Mouse (Mus musculus): ENCODE results near the gene Hnrnpll. TPM values are rescaled to one million over a fixed set of nuclear protein-coding genes. Genes with fewer than 3 reads are reported as not detected.
A peak's percentile ranks its signal among the peaks of the same experiment; 100 is the strongest.

The Hnrnpll gene
- polyA plus RNA-seq, 1 experiment, result 77.4 TPM

- Histone ChIP-seq H3K4me3 (ENCODE audit: low read depth, low read length) (no peak overlapping the region), H3K27ac (ENCODE audit: insufficient read depth, low read length) (no peak overlapping the region), H3K9me3 (replicated peaks; ENCODE audit: control insufficient read depth, insufficient read depth, low read length, poor library complexity, severe bottlenecking) (no peaks in the 10 kb centered on the region), H3K9ac (ENCODE audit: low read depth, poor library complexity, severe bottlenecking) (no peak overlapping the region), H3K4me1 (ENCODE audit: control insufficient read depth, insufficient read depth, low read length) (no peaks in the 10 kb centered on the region), H3K36me3 (ENCODE audit: control insufficient read depth, insufficient read depth, low read length, poor library complexity, severe bottlenecking) (no peaks in the 10 kb centered on the region), H3K27me3 (ENCODE audit: control insufficient read depth, insufficient read depth, low read length, poor library complexity, severe bottlenecking) (no peaks in the 10 kb centered on the region)
- TF ChIP-seq EP300 (IDR thresholded peaks at IDR 0.05; ENCODE audit: insufficient read depth, low read depth, low read length), result no peak
- no peak for TF ChIP-seq CTCF (IDR thresholded peaks at IDR 0.05; ENCODE audit: low read depth, low read length)
Measured at GRCm38 (mm10) chr17:80084424-80084823, 22.3 kb upstream of the Hnrnpll start.

GRCm38 (mm10) chr17:80083223-80083622, 21.1 kb upstream of the Hnrnpll start:
- Histone ChIP-seq H3K36me3 (ENCODE audit: control insufficient read depth, insufficient read depth, low read length, poor library complexity, severe bottlenecking) (no peaks in the 10 kb centered on the region), H3K9ac (ENCODE audit: low read depth, poor library complexity, severe bottlenecking) (no peak overlapping the region), H3K9me3 (replicated peaks; ENCODE audit: control insufficient read depth, insufficient read depth, low read length, poor library complexity, severe bottlenecking) (no peaks in the 10 kb centered on the region), H3K27me3 (ENCODE audit: control insufficient read depth, insufficient read depth, low read length, poor library complexity, severe bottlenecking) (no peaks in the 10 kb centered on the region), H3K27ac (ENCODE audit: insufficient read depth, low read length) (no peak overlapping the region), H3K4me1 (ENCODE audit: control insufficient read depth, insufficient read depth, low read length) (no peaks in the 10 kb centered on the region), H3K4me3 (ENCODE audit: low read depth, low read length) (no peak overlapping the region)
- TF ChIP-seq EP300 (IDR thresholded peaks at IDR 0.05; ENCODE audit: insufficient read depth, low read depth, low read length) (no peak), CTCF (IDR thresholded peaks at IDR 0.05; ENCODE audit: low read depth, low read length) (no peak), POLR2A (IDR thresholded peaks at IDR 0.05; ENCODE audit: insufficient read depth, low read length) (no peak)

- no peaks in the 10 kb centered on the region for H3K4me1 ChIP-seq (ENCODE audit: control insufficient read depth, insufficient read depth, low read length)
- H3K9me3 ChIP-seq (replicated peaks; ENCODE audit: control insufficient read depth, insufficient read depth, low read length, poor library complexity, severe bottlenecking), result no peaks in the 10 kb centered on the region
- no peak overlapping the region for H3K9ac ChIP-seq (ENCODE audit: low read depth, poor library complexity, severe bottlenecking)
- no peak for TF ChIP-seq CTCF (IDR thresholded peaks at IDR 0.05; ENCODE audit: low read depth, low read length)
- no peak for TF ChIP-seq POLR2A (IDR thresholded peaks at IDR 0.05; ENCODE audit: insufficient read depth, low read length)
- TF ChIP-seq EP300 (IDR thresholded peaks at IDR 0.05; ENCODE audit: insufficient read depth, low read depth, low read length), result no peak
- no peaks in the 10 kb centered on the region for H3K36me3 ChIP-seq (ENCODE audit: control insufficient read depth, insufficient read depth, low read length, poor library complexity, severe bottlenecking)
- no peaks in the 10 kb centered on the region for H3K27me3 ChIP-seq (ENCODE audit: control insufficient read depth, insufficient read depth, low read length, poor library complexity, severe bottlenecking)
- no peak overlapping the region for H3K27ac ChIP-seq (ENCODE audit: insufficient read depth, low read length)
- H3K4me3 ChIP-seq (ENCODE audit: low read depth, low read length), result no peak overlapping the region
Measured at GRCm38 (mm10) chr17:80078726-80079125, 16.6 kb upstream of the Hnrnpll start.

- no peak for TF ChIP-seq CTCF (IDR thresholded peaks at IDR 0.05; ENCODE audit: low read depth, low read length)
- no peak for TF ChIP-seq EP300 (IDR thresholded peaks at IDR 0.05; ENCODE audit: insufficient read depth, low read depth, low read length)
- no peak for TF ChIP-seq POLR2A (IDR thresholded peaks at IDR 0.05; ENCODE audit: insufficient read depth, low read length)
- no peaks in the 10 kb centered on the region for H3K27me3 ChIP-seq (ENCODE audit: control insufficient read depth, insufficient read depth, low read length, poor library complexity, severe bottlenecking)
- H3K9ac ChIP-seq (ENCODE audit: low read depth, poor library complexity, severe bottlenecking), result no peak overlapping the region
- no peaks in the 10 kb centered on the region for H3K4me1 ChIP-seq (ENCODE audit: control insufficient read depth, insufficient read depth, low read length)
- H3K36me3 ChIP-seq (ENCODE audit: control insufficient read depth, insufficient read depth, low read length, poor library complexity, severe bottlenecking), result no peaks in the 10 kb centered on the region
- H3K27ac ChIP-seq (ENCODE audit: insufficient read depth, low read length), result no peak overlapping the region
- H3K4me3 ChIP-seq (ENCODE audit: low read depth, low read length), result no peak overlapping the region
- no peaks in the 10 kb centered on the region for H3K9me3 ChIP-seq (replicated peaks; ENCODE audit: control insufficient read depth, insufficient read depth, low read length, poor library complexity, severe bottlenecking)
Measured at GRCm38 (mm10) chr17:80067257-80067656, 5.1 kb upstream of the Hnrnpll start.

- Histone ChIP-seq H3K4me1 (ENCODE audit: control insufficient read depth, insufficient read depth, low read length) (no peaks in the 10 kb centered on the region), H3K9ac (ENCODE audit: low read depth, poor library complexity, severe bottlenecking) (no peak overlapping the region), H3K4me3 (ENCODE audit: low read depth, low read length) (peak overlapping the region; percentile 4; the same call in 1 of the 2 replicates), H3K27me3 (ENCODE audit: control insufficient read depth, insufficient read depth, low read length, poor library complexity, severe bottlenecking) (no peaks in the 10 kb centered on the region), H3K27ac (ENCODE audit: insufficient read depth, low read length) (no peak overlapping the region), H3K36me3 (ENCODE audit: control insufficient read depth, insufficient read depth, low read length, poor library complexity, severe bottlenecking) (no peaks in the 10 kb centered on the region), H3K9me3 (replicated peaks; ENCODE audit: control insufficient read depth, insufficient read depth, low read length, poor library complexity, severe bottlenecking) (no peaks in the 10 kb centered on the region)
- TF ChIP-seq EP300 (IDR thresholded peaks at IDR 0.05; ENCODE audit: insufficient read depth, low read depth, low read length), result 0 out of 2 replicates have a peak, but pooled peaks have one; percentile 5
- no peak for TF ChIP-seq CTCF (IDR thresholded peaks at IDR 0.05; ENCODE audit: low read depth, low read length)
- peak; percentile 15 for TF ChIP-seq POLR2A (IDR thresholded peaks at IDR 0.05; ENCODE audit: insufficient read depth, low read length)
Measured at GRCm38 (mm10) chr17:80063840-80064495, 1.8 kb upstream of the Hnrnpll start.

GRCm38 (mm10) chr17:80063386-80063785, 1.3 kb upstream of the Hnrnpll start:
- Histone ChIP-seq H3K36me3 (ENCODE audit: control insufficient read depth, insufficient read depth, low read length, poor library complexity, severe bottlenecking) (no peaks in the 10 kb centered on the region), H3K4me3 (ENCODE audit: low read depth, low read length) (no peak overlapping the region), H3K9ac (ENCODE audit: low read depth, poor library complexity, severe bottlenecking) (peak overlapping the region; percentile 64; the same call in 1 of the 2 replicates), H3K9me3 (replicated peaks; ENCODE audit: control insufficient read depth, insufficient read depth, low read length, poor library complexity, severe bottlenecking) (no peaks in the 10 kb centered on the region), H3K27ac (ENCODE audit: insufficient read depth, low read length) (no peak overlapping the region), H3K4me1 (ENCODE audit: control insufficient read depth, insufficient read depth, low read length) (no peaks in the 10 kb centered on the region), H3K27me3 (ENCODE audit: control insufficient read depth, insufficient read depth, low read length, poor library complexity, severe bottlenecking) (no peaks in the 10 kb centered on the region)
- TF ChIP-seq EP300 (IDR thresholded peaks at IDR 0.05; ENCODE audit: insufficient read depth, low read depth, low read length) (no peak), POLR2A (IDR thresholded peaks at IDR 0.05; ENCODE audit: insufficient read depth, low read length) (no peak), CTCF (IDR thresholded peaks at IDR 0.05; ENCODE audit: low read depth, low read length) (no peak)

All from ES-Bruce4 (cell line).